Mouse (Mus musculus): Measurements from ENCODE around the gene Asb7. TPM values are rescaled to one million over a fixed set of nuclear protein-coding genes. Genes with fewer than 3 reads are reported as not detected.

The Asb7 gene
- 10 to 100 TPM in 20 of 26 experiments, 1 to 10 TPM in 6; 1.7 to 51.9 (median 21.3) TPM for total RNA-seq (2018; cell fraction: chromatin; rRNA removed)
- 10 to 100 TPM in 17 of 26 experiments, 1 to 10 TPM in 9; 5.0 to 14.2 (median 11.0) TPM for total RNA-seq (2018; cell fraction: cytosol; rRNA removed)
- 10 to 100 TPM in 24 of 26 experiments, 1 to 10 TPM in 2; 6.6 to 31.2 (median 20.0) TPM for total RNA-seq (2018; cell fraction: nucleus; rRNA removed)
- polyA plus RNA-seq (2018), result 6.4 to 7.8 TPM (median 6.8 TPM) in 3 replicates

- Histone ChIP-seq H3K36me3 (ENCODE audit: inconsistent target) (no peaks in the 10 kb centered on the region; the same call in 1 of the 2 replicates), H3K27ac (peak within 1 kb of the TSS; percentile 27), H3K79me2 (ENCODE audit: inconsistent target) (peaks cover 7% of the 10 kb centered on the region; the same call in 1 of the 2 replicates), H3K4me3 (ENCODE audit: inconsistent target) (peak within 1 kb of the TSS; percentile 79)
- WGBS (ENCODE audit: missing documents), result 2% methylated on average over 17 of the region's 18 CpGs
Measured at GRCm38 (mm10) chr7:66689294-66689619, at the start of gene Asb7. Asb7 (minus strand) TSS chr7:66689596.

GRCm38 (mm10) chr7:66737418-66737817 is 48.0 kb upstream of the Asb7 start:
- Histone ChIP-seq H3K36me3 (ENCODE audit: inconsistent target) (no peaks in the 10 kb centered on the region), H3K79me2 (ENCODE audit: inconsistent target) (no peaks in the 10 kb centered on the region), H3K27ac (no peak overlapping the region), H3K4me3 (ENCODE audit: inconsistent target) (no peak overlapping the region)
- WGBS (ENCODE audit: missing documents), result 89% methylated on average over 3 of the region's 4 CpGs

GRCm38 (mm10) chr7:66734993-66735392 is 45.6 kb upstream of the Asb7 start:
- Histone ChIP-seq H3K36me3 (ENCODE audit: inconsistent target) (no peaks in the 10 kb centered on the region), H3K27ac (no peak overlapping the region), H3K79me2 (ENCODE audit: inconsistent target) (no peaks in the 10 kb centered on the region), H3K4me3 (ENCODE audit: inconsistent target) (no peak overlapping the region)
- 98% methylated on average over 6 of the region's 6 CpGs for WGBS (ENCODE audit: missing documents)

GRCm38 (mm10) chr7:66734466-66734865 is 45.1 kb upstream of the Asb7 start:
- Histone ChIP-seq H3K4me3 (ENCODE audit: inconsistent target) (no peak overlapping the region), H3K27ac (no peak overlapping the region), H3K36me3 (ENCODE audit: inconsistent target) (no peaks in the 10 kb centered on the region), H3K79me2 (ENCODE audit: inconsistent target) (no peaks in the 10 kb centered on the region)
- 89% methylated on average over 4 of the region's 4 CpGs for WGBS (ENCODE audit: missing documents)

- H3K36me3 ChIP-seq (ENCODE audit: inconsistent target), result no peaks in the 10 kb centered on the region
- H3K79me2 ChIP-seq (ENCODE audit: inconsistent target), result no peaks in the 10 kb centered on the region
- H3K4me3 ChIP-seq (ENCODE audit: inconsistent target), result no peak overlapping the region
- no peak overlapping the region for H3K27ac ChIP-seq
- 97% methylated on average over 11 of the region's 11 CpGs for WGBS (ENCODE audit: missing documents)
Measured at GRCm38 (mm10) chr7:66733882-66734281, 44.5 kb upstream of the Asb7 start.

GRCm38 (mm10) chr7:66733431-66733830 is 44.0 kb upstream of the Asb7 start:
- 93% methylated on average over 17 of the region's 17 CpGs for WGBS (ENCODE audit: missing documents)
- Histone ChIP-seq H3K36me3 (ENCODE audit: inconsistent target) (no peaks in the 10 kb centered on the region), H3K4me3 (ENCODE audit: inconsistent target) (no peak overlapping the region), H3K79me2 (ENCODE audit: inconsistent target) (no peaks in the 10 kb centered on the region), H3K27ac (no peak overlapping the region)

- Histone ChIP-seq H3K4me3 (ENCODE audit: inconsistent target) (no peak overlapping the region), H3K36me3 (ENCODE audit: inconsistent target) (no peaks in the 10 kb centered on the region), H3K27ac (no peak overlapping the region), H3K79me2 (ENCODE audit: inconsistent target) (no peaks in the 10 kb centered on the region)
- 89% methylated on average over 2 of the region's 2 CpGs for WGBS (ENCODE audit: missing documents)
Measured at GRCm38 (mm10) chr7:66729232-66729631, 39.8 kb upstream of the Asb7 start.

GRCm38 (mm10) chr7:66728072-66728471 is 38.7 kb upstream of the Asb7 start:
- 92% methylated on average over 6 of the region's 6 CpGs for WGBS (ENCODE audit: missing documents)
- no peaks in the 10 kb centered on the region for H3K79me2 ChIP-seq (ENCODE audit: inconsistent target)
- no peaks in the 10 kb centered on the region for H3K36me3 ChIP-seq (ENCODE audit: inconsistent target)
- no peak overlapping the region for H3K4me3 ChIP-seq (ENCODE audit: inconsistent target)
- no peak overlapping the region for H3K27ac ChIP-seq

GRCm38 (mm10) chr7:66724954-66725353 is 35.6 kb upstream of the Asb7 start:
- Histone ChIP-seq H3K36me3 (ENCODE audit: inconsistent target) (no peaks in the 10 kb centered on the region), H3K27ac (no peak overlapping the region), H3K4me3 (ENCODE audit: inconsistent target) (no peak overlapping the region), H3K79me2 (ENCODE audit: inconsistent target) (no peaks in the 10 kb centered on the region)
- 83% methylated on average over 6 of the region's 6 CpGs for WGBS (ENCODE audit: missing documents)

- no peak overlapping the region for H3K4me3 ChIP-seq (ENCODE audit: inconsistent target)
- H3K27ac ChIP-seq, result no peak overlapping the region
- 92% methylated on average over 4 of the region's 4 CpGs for WGBS (ENCODE audit: missing documents)
- no peaks in the 10 kb centered on the region for H3K36me3 ChIP-seq (ENCODE audit: inconsistent target)
- no peaks in the 10 kb centered on the region for H3K79me2 ChIP-seq (ENCODE audit: inconsistent target)
Measured at GRCm38 (mm10) chr7:66724514-66724913, 35.1 kb upstream of the Asb7 start.

GRCm38 (mm10) chr7:66711166-66711565 is 21.8 kb upstream of the Asb7 start:
- Histone ChIP-seq H3K27ac (no peak overlapping the region), H3K79me2 (ENCODE audit: inconsistent target) (no peaks in the 10 kb centered on the region), H3K36me3 (ENCODE audit: inconsistent target) (peaks cover 15% of the 10 kb centered on the region; the same call in 1 of the 2 replicates), H3K4me3 (ENCODE audit: inconsistent target) (no peak overlapping the region)
- WGBS (ENCODE audit: missing documents), result 43% methylated on average over 2 of the region's 2 CpGs

GRCm38 (mm10) chr7:66704631-66705030 is 15.2 kb upstream of the Asb7 start:
- Histone ChIP-seq H3K79me2 (ENCODE audit: inconsistent target) (no peaks in the 10 kb centered on the region), H3K36me3 (ENCODE audit: inconsistent target) (peaks cover 9% of the 10 kb centered on the region; the same call in 1 of the 2 replicates), H3K4me3 (ENCODE audit: inconsistent target) (no peak overlapping the region), H3K27ac (no peak overlapping the region)
- 90% methylated on average over 3 of the region's 3 CpGs for WGBS (ENCODE audit: missing documents)

- H3K4me3 ChIP-seq (ENCODE audit: inconsistent target), result no peak overlapping the region
- H3K79me2 ChIP-seq (ENCODE audit: inconsistent target), result no peaks in the 10 kb centered on the region
- no peaks in the 10 kb centered on the region for H3K36me3 ChIP-seq (ENCODE audit: inconsistent target)
- WGBS (ENCODE audit: missing documents), result 88% methylated on average over 7 of the region's 7 CpGs
- no peak overlapping the region for H3K27ac ChIP-seq
Measured at GRCm38 (mm10) chr7:66702721-66703120, 13.3 kb upstream of the Asb7 start.

- Histone ChIP-seq H3K36me3 (ENCODE audit: inconsistent target) (no peaks in the 10 kb centered on the region), H3K79me2 (ENCODE audit: inconsistent target) (no peaks in the 10 kb centered on the region), H3K4me3 (ENCODE audit: inconsistent target) (no peak overlapping the region), H3K27ac (no peak overlapping the region)
- WGBS (ENCODE audit: missing documents), result 94% methylated on average over 7 of the region's 7 CpGs
Measured at GRCm38 (mm10) chr7:66694467-66694866, 5.1 kb upstream of the Asb7 start.

- Histone ChIP-seq H3K36me3 (ENCODE audit: inconsistent target) (no peaks in the 10 kb centered on the region; the same call in 1 of the 2 replicates), H3K79me2 (ENCODE audit: inconsistent target) (peaks cover 7% of the 10 kb centered on the region; the same call in 1 of the 2 replicates), H3K4me3 (ENCODE audit: inconsistent target) (peak within 1 kb of the TSS; percentile 79), H3K27ac (peak within 1 kb of the TSS; percentile 27)
- WGBS (ENCODE audit: missing documents), result under 1% methylated on average over 48 of the region's 52 CpGs
Measured at GRCm38 (mm10) chr7:66689620-66690360, 394 bp upstream of the Asb7 start, which contains the start of gene Lins1. Lins1 (plus strand) TSS chr7:66689889.

All from macrophage (primary cell).